Mouse (Mus musculus): ENCODE measurements at regions not wholly inside any gene's neighbourhood (a gene's known extent, or its start where the extent isn't known, plus 50 kb on each side); places are given as distances from the start of the nearest gene placed in this dataset.
"Not testable (repeated sequence)": the region's sequence is repeated elsewhere in the genome, so short reads cannot be mapped to it uniquely, and the experiment has no call there.

DNA sequence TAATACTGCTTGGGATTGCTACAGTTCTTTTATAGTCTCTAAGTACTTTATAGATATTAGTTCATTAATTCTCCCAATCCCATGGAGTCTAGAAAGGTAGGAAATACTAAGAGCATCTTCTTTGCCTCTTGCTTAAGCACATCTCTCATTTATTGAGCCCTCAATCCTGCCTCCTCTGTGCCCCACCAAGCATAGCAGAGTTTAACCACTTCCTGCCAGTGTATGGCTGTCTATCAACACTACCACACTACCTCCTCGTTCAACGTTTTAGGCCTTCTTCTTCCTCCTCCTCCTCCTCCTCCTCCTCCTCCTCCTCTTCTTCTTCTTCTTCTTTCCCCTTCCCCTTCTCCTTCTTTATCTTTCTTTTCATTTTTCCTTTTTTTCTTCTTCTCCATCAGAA is 839.1 kb downstream of the Ets1 start:
- DNase-seq (ENCODE audit: low spot score): no peak

DNA sequence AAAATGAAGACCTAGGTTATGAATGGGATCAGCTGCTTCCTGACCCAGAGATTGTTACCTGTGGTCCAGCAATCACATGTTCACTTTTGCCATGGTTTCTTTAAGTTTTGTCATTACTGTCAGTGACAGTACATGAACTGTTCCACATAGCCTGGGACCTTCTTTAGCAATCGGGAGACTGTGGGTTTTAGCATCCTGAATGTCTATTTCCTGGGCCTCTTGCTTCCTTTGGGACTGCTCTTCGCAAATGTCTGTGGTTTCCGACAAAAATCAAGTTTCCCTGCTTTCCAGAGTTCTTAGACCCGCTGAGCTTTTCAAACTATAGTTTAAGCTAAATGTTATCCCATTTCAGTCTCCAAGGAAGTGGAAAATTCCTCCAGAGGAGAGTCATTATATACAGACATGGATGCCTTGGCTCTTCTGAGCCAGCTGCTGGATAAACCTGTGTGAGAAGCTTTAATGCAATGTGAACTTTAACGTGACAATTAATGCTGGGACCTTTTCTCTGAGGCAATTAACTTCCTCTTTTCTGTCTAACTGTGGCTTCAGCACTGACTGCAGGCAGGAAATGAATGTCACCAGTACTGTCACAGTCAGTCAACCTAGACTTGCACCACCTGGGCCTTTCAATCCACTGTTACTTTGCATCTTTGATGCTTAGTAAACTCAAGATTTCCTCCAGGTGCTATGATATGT is 847.0 kb downstream of the Ets1 start:
- no peak for DNase-seq (ENCODE audit: low spot score)

DNA sequence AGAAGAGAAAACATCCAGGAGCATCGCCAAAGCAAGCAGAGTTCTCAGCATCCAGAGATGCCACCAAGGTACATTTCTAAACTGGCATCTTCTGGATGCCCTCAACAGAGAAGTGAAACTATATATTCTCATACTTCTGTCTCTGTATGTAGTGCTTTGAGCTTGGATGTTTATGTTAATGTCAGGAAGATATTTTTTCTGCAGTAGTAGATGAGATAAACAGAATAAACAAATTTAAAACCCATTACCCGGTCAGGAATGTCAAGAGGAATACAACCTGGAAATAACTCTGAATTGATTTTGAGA is 847.5 kb downstream of the Ets1 start:
- DNase-seq (ENCODE audit: low spot score): no peak

DNA sequence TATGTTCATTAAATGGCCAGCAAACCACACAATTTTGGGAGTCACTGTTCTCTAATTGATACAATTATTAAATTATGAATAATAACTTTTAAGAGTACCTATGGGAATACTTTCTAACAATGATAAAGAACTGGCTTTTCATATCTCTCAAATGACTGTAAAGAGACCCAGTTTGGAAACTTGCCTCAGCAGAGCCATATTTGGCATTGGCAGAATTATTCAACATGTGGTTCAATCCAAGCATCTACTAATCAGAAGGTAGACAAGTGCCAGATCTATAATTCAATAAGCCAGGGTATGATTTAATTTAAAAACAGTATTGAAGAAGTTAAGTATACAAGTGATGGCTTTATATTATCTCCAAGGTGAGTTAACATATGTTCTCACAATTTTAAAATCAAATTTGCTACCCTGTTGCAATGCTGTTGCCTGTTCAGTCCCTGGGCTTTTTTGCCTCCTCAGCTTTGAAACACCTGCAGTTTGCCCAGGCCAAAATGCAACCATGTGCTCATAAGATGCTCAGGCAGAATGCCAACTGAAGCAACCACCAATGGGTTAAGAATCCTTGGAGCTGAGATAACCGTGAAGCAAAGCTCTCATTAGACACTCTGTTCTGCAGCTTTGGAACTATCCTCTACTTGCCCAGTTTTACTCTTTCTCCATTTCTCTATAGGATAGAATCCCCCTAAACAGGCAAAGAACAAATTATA is 897.2 kb downstream of the Ets1 start:
- DNase-seq (ENCODE audit: low spot score): no peak

DNA sequence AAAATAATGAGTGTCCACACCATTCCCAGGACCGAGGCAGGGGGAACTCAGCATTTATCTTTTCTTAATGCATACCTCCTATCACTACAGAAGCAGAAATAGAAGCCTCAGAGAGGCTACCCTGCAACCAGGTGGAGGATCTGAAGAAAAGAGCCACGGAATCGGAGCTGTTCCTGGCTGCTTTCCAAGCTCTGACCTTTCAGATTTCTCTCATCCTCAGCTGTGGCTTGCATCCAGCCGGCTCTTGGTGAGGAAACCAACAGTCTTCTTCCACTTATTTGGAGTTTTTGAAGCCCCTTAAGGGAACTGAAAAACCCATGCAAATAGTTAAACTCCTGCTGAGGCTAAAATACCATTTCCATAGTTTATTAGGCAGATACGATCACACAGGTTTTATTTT is 907.3 kb downstream of the Ets1 start:
- DNase-seq (ENCODE audit: low spot score): peak; percentile 41

DNA sequence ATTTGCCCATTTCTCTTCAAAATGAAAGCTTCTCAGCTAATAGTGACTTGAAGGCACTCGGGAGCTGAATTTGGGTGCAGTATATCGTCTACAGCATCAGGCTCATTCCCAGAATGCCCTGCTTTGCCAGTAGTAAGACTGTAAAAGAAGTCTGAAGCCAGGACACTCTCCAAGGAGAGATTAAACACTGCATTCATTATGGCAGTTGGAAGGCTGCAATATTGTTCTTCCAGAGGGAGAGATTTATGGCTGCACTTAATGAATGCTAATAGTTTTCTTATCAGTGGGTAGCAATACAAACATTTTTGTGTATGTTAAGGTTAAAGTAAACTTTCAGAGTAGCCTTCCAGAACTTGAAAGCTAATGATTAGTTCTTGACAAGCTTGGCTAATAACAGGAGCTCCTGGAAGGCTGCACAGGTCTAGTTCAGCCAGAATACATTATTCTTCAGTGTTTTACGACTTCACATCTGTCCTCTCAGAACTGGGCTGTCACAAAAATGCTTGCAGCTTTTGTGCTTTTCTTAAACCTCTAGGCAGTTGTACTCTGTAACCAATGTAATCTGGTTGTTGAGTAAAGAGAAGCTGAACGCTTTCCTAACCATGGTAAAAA is 910.2 kb downstream of the Ets1 start:
- DNase-seq (ENCODE audit: low spot score): no peak

DNA sequence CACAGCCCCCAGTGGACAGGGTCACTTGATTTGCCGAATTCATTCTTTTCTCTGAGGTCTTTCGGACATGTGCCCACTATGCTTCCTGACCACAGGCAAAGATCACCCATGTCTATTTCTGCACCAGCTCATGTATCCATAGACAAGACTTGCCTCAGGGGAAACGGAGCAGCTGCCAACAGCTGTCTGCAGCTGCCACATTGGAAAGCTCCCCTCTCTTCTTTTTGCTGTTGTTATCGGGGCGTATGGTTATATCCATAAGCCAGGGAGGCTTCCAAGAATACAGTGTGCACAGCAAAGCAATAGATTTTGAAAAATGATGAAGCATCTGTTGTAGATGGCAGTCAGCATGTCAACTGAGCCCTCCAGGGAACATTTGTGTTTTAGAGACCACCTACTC is 913.4 kb downstream of the Ets1 start:
- DNase-seq (ENCODE audit: low spot score): peak; percentile 48

DNA sequence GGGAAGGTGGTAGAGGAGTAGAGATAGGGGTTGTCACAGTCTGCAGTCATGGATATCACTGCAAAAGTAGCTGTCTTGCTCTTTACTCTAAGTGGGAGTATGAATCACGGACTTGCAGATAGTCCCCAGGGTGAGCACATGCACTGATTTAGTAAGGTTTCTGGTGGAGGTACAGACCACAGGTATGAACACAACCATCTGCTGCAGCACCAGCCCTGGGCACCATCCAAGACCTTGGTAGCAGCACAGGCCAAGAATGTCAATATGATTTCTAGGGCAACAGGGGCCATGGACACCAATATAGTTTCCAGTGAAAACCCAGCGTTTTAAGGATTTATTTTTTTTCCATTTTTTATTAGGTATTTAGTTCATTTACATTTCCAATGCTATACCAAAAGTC is 913.7 kb upstream of the Kirrel3 start:
- DNase-seq (ENCODE audit: low spot score): no peak

DNA sequence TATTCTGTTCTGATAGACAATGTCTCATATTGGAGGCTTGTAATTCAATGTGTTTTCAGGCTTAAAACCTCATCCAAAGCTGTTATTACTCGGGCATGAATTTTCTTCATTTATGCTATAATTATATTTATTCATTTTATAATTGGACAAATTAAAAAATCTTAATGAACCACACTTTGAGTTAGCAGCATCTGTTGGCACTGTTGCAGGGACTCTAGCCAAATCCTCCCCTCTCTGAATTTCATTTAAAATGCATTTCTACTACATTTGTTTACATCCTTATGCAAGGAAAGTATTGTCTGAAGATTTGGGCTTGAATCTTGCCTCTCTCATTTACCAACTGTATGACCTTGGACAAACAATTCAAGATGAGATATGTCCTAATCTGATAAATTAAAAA is 874.2 kb upstream of the Kirrel3 start:
- no peak for DNase-seq (ENCODE audit: low spot score)

DNA sequence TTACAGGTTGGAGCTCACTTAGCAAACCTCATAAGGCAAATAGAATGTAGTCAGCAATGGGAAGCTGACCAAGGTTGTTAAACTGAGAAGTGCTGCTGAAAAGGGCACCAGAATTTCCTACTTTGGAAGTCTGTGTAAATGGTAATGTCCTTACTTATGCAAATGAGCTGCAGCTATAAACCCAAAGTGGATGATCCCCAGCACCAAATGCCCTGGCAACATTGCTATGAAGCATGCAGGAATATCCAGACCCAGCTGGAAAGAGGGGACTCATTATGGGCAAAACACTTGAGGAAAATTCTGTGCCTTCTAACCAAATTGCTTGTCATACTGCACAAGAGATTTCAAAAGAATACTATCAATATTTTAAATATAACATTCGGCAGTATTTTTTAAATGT is 861.3 kb upstream of the Kirrel3 start:
- no peak for DNase-seq (ENCODE audit: low spot score)

DNA sequence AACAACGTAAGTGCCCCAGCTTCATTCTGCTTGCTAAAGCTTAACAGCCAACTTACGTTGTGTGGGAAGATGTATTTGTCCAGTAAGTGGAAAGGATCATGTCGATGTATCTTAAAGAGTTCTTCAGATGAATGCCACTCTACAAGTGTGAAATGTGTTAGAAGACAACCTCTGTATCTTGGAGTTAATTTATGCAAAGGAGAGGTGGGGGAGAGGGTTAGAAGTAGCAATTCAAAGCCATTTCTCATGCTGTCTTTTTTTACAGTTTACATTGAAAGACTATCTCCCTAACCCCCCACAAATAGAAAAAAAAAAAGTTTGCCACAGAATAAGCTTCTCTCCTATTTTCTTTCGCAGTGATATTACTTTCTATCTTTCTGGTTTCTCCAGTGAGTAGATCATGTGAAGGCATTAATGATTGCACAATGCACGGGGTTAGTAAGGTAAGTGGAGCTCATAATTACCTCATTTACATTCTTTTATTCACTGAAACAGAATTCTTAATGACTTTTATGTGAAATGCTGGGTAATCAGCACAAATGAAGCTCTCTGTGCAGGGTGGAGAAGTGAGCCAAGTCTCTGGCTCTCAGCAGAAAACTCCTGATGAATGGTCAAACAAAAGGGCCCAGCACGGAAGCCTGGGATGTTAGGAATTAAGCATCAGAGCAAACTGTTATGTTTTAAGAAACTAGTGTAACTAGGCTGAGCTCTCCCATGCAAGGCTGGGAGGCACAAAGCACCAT is 855.8 kb upstream of the Kirrel3 start:
- no peak for DNase-seq (ENCODE audit: low spot score)

DNA sequence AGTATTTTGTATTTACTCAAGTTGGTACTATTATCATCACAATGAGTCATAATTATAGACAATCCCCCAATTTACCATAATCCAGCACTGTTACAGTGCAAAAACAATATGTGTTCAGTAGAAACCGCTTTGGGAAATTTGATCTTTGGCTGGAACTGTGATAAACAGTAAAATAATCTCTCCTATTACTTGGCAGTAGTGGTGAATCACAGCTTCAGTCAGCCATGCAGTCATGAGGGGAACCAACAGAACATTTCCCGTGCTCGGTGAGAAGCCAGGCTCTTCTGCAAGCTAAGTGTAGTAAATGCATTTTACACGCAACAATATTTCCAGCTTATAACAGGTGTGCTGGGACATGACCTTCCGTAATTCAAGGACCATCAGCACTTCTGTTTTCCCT is 822.7 kb upstream of the Kirrel3 start:
- DNase-seq (ENCODE audit: low spot score): no peak

DNA sequence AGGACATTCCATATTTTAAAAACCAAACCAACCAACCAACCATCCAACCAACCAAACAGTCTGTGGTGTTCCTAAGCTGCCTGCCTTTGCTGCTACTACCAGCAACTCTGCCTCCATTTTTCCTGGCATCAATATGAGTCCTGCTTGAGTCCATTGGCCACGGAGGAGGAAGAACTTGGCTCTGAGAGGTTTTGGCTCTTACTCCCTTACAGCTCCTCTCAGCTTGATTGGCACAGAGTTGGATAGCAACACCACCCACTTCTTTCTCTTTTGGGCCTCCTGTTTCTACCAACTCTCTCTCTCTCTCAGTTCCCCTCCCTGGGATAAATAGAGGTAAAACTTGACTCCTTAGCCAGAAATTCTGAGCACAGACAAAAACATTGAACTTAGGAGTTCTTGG is 804.6 kb upstream of the Kirrel3 start:
- no peak for DNase-seq (ENCODE audit: low spot score)

DNA sequence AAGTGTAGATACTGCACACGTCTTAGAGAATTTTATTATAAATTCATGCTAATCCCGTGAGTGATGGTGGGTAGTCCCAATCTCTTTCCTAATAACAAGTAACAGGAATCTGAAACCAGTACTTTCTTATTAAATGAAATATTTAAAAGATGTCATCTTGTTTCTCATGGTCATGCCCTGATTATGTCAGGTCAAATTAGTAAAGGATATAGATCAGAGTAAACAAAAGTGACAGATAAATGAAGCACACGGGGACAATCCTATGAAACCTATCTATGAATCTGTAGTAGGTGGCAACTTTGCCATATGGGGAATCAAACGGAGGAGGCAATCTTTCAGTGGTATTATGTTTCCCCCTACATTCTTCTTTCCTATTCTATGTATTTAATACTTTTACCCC is 794.0 kb upstream of the Kirrel3 start:
- no peak for DNase-seq (ENCODE audit: low spot score)

DNA sequence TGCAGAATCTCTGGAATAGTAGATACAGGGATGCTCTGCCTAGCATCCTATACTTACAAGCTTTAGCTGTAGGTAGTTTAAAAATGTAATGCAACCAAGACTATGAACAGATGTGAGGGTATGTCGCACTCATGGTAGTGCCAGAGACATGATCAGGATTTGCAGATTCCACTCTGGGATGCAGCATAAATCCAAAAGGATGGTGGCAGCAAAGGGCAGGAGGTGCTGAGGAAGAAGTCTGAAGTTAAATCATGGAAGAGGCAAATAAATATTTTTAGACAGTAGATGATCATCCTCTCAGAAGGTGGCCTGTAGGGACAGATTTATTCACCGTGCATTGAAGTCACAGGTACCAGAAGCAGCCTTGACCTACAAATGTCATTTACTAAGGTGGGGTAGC is 768.1 kb upstream of the Kirrel3 start:
- no peak for DNase-seq (ENCODE audit: low spot score)

DNA sequence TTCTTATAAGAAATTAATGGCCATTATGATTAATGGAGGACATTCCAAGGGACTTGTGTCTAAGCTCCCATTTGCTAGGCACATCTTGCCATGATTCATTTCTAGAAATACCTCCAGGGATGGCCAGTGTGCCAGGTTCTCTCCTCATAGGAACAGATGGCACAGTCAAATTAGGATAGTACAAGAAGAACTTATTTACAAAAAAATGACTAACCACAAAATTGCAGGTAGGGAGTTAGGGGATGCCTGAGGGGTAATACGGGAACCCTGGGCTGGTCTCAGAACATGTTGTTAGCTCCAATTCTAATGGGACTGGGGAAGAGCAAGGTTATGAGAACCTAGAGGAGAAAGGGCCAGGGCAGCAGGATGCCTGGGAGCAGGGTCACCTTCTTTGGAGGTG is 760.9 kb upstream of the Kirrel3 start:
- no peak for DNase-seq (ENCODE audit: low spot score)

DNA sequence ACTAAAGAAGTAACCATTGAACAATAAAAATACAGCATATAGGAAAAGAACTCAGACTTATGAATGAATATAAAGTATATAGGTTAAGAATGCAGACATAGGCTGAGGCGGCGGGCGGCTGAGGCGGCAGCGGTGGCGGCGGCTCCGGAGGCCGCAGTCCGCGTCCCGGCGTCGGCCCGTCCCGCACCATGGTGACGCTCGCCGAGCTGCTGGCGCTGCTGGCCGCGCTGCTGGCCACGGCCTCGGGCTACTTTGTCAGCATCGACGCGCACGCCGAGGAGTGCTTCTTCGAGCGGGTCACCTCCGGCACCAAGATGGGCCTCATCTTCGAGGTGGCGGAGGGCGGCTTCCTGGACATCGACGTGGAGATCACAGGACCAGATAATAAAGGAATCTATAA is 757.6 kb upstream of the Kirrel3 start:
- not testable (repeated sequence) for DNase-seq (ENCODE audit: low spot score)

DNA sequence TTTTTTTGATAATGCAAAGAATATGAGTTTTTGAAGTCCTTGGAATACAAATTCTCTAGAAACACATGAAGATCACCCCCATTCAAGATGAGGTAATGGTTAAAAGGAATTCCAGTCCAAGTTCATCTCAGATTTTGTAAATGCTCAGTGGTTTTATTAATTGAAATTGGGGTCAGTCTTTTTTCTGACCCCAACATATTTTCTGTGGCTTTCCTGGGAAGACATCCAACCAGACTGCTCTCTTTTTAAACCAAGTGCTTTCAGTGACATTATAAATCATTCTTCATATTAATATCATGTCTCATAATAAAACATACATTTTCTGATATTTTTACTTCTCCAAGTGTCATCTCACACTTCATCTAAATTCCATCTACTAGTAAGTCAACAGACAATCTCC is 725.0 kb upstream of the Kirrel3 start:
- no peak for DNase-seq (ENCODE audit: low spot score)

DNA sequence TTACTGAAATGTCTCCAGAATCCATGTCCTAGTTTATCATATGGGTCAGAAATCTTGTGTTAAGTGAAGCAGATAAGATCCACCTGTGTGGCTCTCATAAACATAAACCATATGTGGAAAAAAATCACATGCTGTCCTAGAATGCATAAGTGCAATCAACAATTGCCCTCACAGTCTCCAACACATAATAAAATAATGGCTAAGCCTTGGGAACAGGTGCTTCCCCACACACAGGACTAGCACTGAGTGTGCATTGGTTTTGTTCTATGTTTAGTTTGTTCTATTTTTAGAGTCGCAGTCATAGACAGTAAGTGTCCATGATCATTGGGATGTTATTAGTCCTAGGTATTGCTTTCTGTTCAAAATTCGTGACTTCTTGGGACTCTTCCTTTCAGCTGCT is 719.5 kb upstream of the Kirrel3 start:
- DNase-seq (ENCODE audit: low spot score): no peak

DNA sequence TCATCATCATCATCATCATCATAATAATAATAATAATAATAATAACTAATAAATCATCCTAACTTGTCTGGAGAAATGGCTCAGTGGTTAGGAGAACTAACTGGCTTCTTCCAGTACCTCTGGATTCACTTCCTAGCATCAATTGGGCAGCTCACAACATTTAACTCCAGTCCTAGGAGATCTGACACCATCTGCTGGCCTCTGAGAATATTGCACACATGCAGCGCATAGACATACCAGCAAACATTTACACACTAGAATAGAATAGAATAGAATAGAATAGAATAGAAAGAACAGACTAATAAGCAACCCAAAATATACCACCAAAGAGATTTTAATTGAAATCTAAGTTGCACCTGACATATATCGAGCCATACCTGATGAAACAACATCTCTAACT is 715.9 kb upstream of the Kirrel3 start:
- no peak for DNase-seq (ENCODE audit: low spot score)

DNA sequence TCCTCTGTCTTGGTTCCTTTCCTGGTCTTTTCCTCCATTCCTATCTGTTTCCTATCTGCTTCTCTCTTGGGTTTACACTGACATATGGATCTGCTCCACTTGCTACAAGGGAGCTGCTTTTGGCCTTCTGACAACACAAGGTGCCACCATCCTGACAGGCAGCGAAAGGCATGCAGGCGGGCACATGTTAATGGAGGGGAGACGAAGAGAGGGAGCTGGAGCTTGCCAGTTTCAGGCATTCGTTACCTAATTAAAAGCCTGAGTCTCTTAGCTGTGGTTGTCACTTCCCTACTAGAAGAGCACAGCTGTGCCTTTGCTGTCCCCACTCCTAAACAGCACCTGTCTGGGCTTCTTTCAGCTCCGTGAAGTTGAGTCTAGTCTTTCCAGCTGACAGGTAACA is 711.5 kb upstream of the Kirrel3 start:
- no peak for DNase-seq (ENCODE audit: low spot score)

DNA sequence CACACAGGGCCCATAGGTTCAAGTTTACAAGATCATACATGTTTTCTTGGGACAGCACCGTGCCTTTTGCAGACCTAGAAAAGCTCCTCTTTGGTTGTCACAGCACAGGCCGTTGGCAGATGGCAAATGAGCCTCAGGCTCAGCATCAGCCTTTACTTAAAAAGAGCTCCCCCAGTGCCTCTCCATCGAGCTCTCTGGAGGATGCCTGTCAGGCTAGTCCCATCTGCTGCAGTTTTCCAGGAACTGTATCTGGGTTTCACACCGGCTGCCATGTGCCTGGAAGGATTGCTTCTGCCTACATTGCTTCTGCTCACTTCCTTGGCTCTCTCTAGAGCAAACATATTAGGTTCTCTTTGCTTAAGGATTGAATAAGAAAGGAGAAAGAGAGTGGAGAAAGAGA is 695.1 kb upstream of the Kirrel3 start:
- DNase-seq (ENCODE audit: low spot score): no peak

DNA sequence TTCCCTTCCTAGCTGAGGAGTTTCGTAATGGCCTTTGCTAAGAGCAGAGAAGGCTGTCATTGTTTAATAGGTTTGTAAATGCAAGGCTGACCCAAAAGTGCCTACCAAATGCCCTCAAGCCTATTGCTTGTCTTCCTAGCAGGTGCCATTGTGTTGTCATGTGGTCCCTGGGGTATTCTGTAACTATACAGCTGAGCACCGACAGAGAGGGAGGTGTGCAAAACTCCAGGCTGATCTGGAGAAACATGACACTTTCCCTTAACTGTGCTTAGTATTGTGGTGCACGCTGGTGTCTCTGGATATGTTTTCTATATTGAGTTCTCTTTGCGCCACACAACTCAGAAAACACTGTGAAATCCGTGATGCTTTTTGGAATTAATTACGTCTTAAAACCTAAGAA is 685.4 kb upstream of the Kirrel3 start:
- DNase-seq (ENCODE audit: low spot score): no peak
